Mouse (Mus musculus): Measurements from ENCODE around the gene Gm28047. TPM values are rescaled to one million over a fixed set of nuclear protein-coding genes. Genes with fewer than 3 reads are reported as not detected.
"Not testable (repeated sequence)": the region's sequence is repeated elsewhere in the genome, so short reads cannot be mapped to it uniquely, and the experiment has no call there.

Gm28047 gene
- not detected in 2 replicates for polyA plus RNA-seq (2012; ENCODE audit: insufficient read depth, insufficient read length, missing spikeins)

DNA sequence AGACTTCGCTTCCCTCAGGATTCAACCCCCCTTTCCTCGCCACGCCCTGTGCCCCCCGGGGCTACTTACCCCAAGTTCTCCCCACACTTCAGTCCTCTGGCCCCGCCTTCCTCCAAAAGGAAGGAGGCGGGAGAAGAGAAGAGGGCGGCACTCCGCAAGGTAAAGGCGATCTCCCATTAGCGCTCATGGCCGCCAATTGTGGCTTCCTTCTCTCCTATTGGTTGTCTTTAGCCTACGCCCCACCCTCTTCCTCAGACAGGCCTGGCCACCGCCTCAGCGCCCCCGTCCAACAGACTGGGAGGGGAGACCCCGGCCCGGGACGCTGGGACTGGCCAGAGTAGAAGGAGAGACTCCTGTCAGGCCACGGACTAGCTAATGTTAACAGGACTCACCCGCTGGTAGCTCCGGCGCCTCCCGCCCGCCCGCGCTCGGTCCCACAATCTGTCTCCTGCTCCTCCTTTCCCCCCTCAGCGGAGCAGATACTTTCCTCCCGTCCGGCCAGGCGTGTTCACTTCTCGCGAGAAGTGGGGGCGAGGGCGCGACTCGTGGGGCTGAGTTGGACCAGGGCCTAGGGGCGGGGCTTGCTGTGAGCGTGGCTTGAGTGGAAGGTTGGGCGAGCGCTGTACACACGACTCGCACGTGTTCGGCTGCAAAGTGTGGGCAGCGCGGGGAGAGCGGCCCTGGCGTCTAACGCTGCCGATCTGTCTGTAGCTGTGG, at the start of gene Gm28047, which contains the start of gene Atf7:
Gene Gm28047 (minus strand): TSS at position 98 of the 717 bp plus-strand sequence.
Gene Atf7 (minus strand): TSS at position 495 of the 717 bp plus-strand sequence.
- Histone ChIP-seq H3K27ac (ENCODE audit: insufficient read depth, low read depth, low read length) (peak within 1 kb of the TSS; percentile 76), H3K4me1 (ENCODE audit: control insufficient read depth, insufficient read depth, low read length) (peaks cover 13% of the 10 kb centered on the region), H3K4me3 (ENCODE audit: insufficient read depth, low read length) (peak within 1 kb of the TSS; percentile 86)
- 0 out of 2 replicates have a peak, but pooled peaks have one; percentile 68 for TF ChIP-seq POLR2A (IDR thresholded peaks at IDR 0.05; ENCODE audit: borderline replicate concordance, low read depth, low read length)
- TF ChIP-seq CTCF (IDR thresholded peaks at IDR 0.05; ENCODE audit: low read depth, low read length), result no peak

GRCm38 (mm10) chr15:102673548-102673947, 48.7 kb upstream of the Gm28047 start:
- Histone ChIP-seq H3K27ac (ENCODE audit: insufficient read depth, low read depth, low read length) (no peak overlapping the region), H3K4me3 (ENCODE audit: insufficient read depth, low read length) (no peak overlapping the region), H3K4me1 (ENCODE audit: control insufficient read depth, insufficient read depth, low read length) (peaks cover 9% of the 10 kb centered on the region)
- TF ChIP-seq CTCF (IDR thresholded peaks at IDR 0.05; ENCODE audit: low read depth, low read length) (no peak), POLR2A (IDR thresholded peaks at IDR 0.05; ENCODE audit: borderline replicate concordance, low read depth, low read length) (no peak)

- H3K27ac ChIP-seq (ENCODE audit: insufficient read depth, low read depth, low read length), result peak within 1 kb of the TSS; percentile 43
- TF ChIP-seq POLR2A (IDR thresholded peaks at IDR 0.05; ENCODE audit: borderline replicate concordance, low read depth, low read length), result no peak
- no peak for TF ChIP-seq CTCF (IDR thresholded peaks at IDR 0.05; ENCODE audit: low read depth, low read length)
- H3K4me1 ChIP-seq (ENCODE audit: control insufficient read depth, insufficient read depth, low read length), result peaks cover 9% of the 10 kb centered on the region
- peak within 1 kb of the TSS; percentile 3; the same call in 1 of the 2 replicates for H3K4me3 ChIP-seq (ENCODE audit: insufficient read depth, low read length)
These were observed 47.6 kb upstream of the Gm28047 start, which contains the start of gene Atp5g2 for GRCm38 (mm10) chr15:102672215-102673071. Gene Atp5g2 (minus strand): TSS chr15:102672352.

DNA sequence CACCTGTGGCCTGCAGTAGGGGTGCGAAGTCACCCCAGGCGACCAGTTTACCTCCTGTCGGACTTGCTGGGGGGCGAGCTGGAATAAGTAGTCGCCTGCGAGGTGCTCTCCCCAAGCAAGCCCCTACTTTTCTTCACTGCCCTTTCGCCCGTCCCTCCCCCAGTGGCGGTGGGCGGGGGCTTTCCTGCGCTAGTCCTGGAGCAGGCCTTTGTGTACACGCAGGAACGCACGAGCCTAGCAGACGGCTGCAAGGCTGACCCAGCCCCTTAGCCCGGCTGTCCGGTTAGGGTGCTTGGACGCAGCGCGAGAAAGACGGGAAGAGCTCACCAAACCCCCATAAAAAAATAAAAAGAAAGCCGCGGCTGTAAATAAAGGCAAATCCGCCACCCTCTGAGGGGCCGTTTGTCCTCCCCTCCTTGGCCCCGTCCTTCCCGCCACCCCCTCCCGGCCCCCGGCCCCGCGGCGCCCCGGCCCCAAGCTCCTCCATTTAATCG, 46.9 kb upstream of the Gm28047 start:
- H3K4me1 ChIP-seq (ENCODE audit: control insufficient read depth, insufficient read depth, low read length), result peaks cover 9% of the 10 kb centered on the region
- no peak overlapping the region for H3K27ac ChIP-seq (ENCODE audit: insufficient read depth, low read depth, low read length)
- H3K4me3 ChIP-seq (ENCODE audit: insufficient read depth, low read length), result no peak overlapping the region
- TF ChIP-seq CTCF (IDR thresholded peaks at IDR 0.05; ENCODE audit: low read depth, low read length) (no peak), POLR2A (IDR thresholded peaks at IDR 0.05; ENCODE audit: borderline replicate concordance, low read depth, low read length) (no peak)

DNA sequence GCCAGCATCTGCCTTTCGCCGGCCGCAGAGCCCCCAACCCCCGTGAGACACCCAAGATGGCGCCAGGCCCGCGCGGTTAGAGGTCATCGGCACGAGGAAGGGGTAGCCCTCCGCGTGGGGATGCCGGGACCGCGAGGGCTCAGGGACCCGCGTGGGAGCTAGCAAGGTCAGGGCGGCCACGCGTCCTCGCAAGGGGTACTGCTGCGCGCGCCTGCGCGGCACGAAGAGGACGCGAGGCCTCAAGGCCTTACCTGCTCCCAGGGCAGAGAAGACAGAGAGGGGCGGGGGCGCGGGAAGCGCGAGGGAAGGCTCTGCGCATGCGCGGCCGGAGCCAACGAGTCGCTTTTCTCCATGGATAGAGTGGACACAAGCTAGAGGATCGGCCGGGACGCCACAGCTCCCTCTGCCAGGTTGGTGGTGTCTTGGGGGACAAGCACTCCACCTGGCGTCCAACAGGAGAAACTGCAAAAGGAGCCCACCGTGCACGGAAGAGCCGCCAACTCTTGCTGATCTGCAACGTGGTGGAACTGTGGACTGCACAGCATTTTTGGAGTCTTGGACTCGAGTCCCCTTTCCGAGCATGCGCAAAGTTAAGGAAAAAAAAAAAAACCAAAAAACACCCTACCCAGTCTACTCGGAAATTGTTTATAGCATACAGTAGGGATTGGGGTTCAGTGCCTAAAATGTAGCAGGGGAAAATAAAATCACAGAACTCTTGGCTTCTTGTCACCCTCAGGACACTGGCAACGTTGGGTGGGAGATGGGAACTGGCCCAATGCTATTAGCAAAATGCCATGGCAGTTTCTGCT, 46.1 kb upstream of the Gm28047 start:
- peak overlapping the region; percentile 81 for H3K27ac ChIP-seq (ENCODE audit: insufficient read depth, low read depth, low read length)
- peaks cover 9% of the 10 kb centered on the region for H3K4me1 ChIP-seq (ENCODE audit: control insufficient read depth, insufficient read depth, low read length)
- peak; percentile 98 for TF ChIP-seq CTCF (IDR thresholded peaks at IDR 0.05; ENCODE audit: low read depth, low read length)
- no peak for TF ChIP-seq POLR2A (IDR thresholded peaks at IDR 0.05; ENCODE audit: borderline replicate concordance, low read depth, low read length)
- peak overlapping the region; percentile 94 for H3K4me3 ChIP-seq (ENCODE audit: insufficient read depth, low read length)

GRCm38 (mm10) chr15:102670281-102670680, 45.4 kb upstream of the Gm28047 start:
- TF ChIP-seq POLR2A (IDR thresholded peaks at IDR 0.05; ENCODE audit: borderline replicate concordance, low read depth, low read length), result no peak
- no peak for TF ChIP-seq CTCF (IDR thresholded peaks at IDR 0.05; ENCODE audit: low read depth, low read length)
- peak overlapping the region; percentile 81 for H3K27ac ChIP-seq (ENCODE audit: insufficient read depth, low read depth, low read length)
- peaks cover 9% of the 10 kb centered on the region for H3K4me1 ChIP-seq (ENCODE audit: control insufficient read depth, insufficient read depth, low read length)
- H3K4me3 ChIP-seq (ENCODE audit: insufficient read depth, low read length), result peak overlapping the region; percentile 94

DNA sequence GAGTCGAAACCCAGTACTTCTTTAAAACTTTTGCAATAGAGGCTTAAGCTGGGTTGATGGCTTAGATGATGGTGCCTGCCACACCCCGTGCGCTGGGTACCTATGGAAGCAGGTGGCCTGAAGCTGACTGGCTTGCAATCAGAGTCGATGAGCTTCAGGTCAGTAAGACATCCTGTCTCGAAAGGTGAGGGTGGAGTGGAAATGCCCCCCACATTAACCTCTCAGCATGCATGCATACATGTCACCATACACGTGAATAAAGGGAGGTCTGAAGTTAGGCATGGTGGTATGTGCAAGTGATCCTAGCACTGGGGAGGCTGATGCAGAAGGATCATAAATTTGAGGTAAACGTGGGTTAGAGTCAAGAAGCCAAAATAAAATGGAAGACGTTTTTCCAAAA, 44.7 kb upstream of the Gm28047 start:
- no peak overlapping the region for H3K27ac ChIP-seq (ENCODE audit: insufficient read depth, low read depth, low read length)
- TF ChIP-seq CTCF (IDR thresholded peaks at IDR 0.05; ENCODE audit: low read depth, low read length) (no peak), POLR2A (IDR thresholded peaks at IDR 0.05; ENCODE audit: borderline replicate concordance, low read depth, low read length) (no peak)
- peaks cover 9% of the 10 kb centered on the region for H3K4me1 ChIP-seq (ENCODE audit: control insufficient read depth, insufficient read depth, low read length)
- H3K4me3 ChIP-seq (ENCODE audit: insufficient read depth, low read length), result peak overlapping the region; percentile 17

GRCm38 (mm10) chr15:102665494-102665893, 40.6 kb upstream of the Gm28047 start:
- no peak overlapping the region for H3K27ac ChIP-seq (ENCODE audit: insufficient read depth, low read depth, low read length)
- no peak overlapping the region for H3K4me3 ChIP-seq (ENCODE audit: insufficient read depth, low read length)
- H3K4me1 ChIP-seq (ENCODE audit: control insufficient read depth, insufficient read depth, low read length), result peaks cover 6% of the 10 kb centered on the region
- TF ChIP-seq POLR2A (IDR thresholded peaks at IDR 0.05; ENCODE audit: borderline replicate concordance, low read depth, low read length) (no peak), CTCF (IDR thresholded peaks at IDR 0.05; ENCODE audit: low read depth, low read length) (peak; percentile 60)

- H3K4me1 ChIP-seq (ENCODE audit: control insufficient read depth, insufficient read depth, low read length), result no peaks in the 10 kb centered on the region; the same call in 1 of the 2 replicates
- TF ChIP-seq CTCF (IDR thresholded peaks at IDR 0.05; ENCODE audit: low read depth, low read length) (no peak), POLR2A (IDR thresholded peaks at IDR 0.05; ENCODE audit: borderline replicate concordance, low read depth, low read length) (no peak)
- no peak overlapping the region for H3K4me3 ChIP-seq (ENCODE audit: insufficient read depth, low read length)
- no peak overlapping the region for H3K27ac ChIP-seq (ENCODE audit: insufficient read depth, low read depth, low read length)
These were observed 39.0 kb upstream of the Gm28047 start for GRCm38 (mm10) chr15:102663825-102664224.

DNA sequence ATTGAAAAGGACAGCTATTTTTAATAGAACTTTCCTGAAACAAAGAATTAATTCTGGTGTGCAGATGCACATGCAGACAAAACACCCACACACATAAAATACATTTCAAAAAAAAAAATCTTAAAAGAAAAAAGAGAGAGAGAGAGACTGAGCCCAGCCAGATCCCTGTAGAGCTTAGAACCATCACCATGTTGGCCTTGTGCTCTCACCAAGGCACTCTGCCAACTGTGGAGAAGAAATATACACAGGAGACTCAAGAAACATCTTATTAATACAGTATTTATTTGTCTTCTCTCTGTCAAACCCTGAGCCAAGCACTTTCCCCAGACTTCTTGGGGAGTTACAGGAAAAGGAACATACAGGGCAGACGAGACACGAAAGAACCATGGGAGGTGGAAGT, 37.7 kb upstream of the Gm28047 start:
- not testable (repeated sequence) for H3K4me1 ChIP-seq (ENCODE audit: control insufficient read depth, insufficient read depth, low read length); H3K4me3 ChIP-seq (ENCODE audit: insufficient read depth, low read length); H3K27ac ChIP-seq (ENCODE audit: insufficient read depth, low read depth, low read length)

All from bone marrow macrophage, adult 2 months (primary cell).